Mouse (Mus musculus): ENCODE data around the gene Gm17783. TPM values are rescaled to one million over a fixed set of nuclear protein-coding genes. Genes with fewer than 3 reads are reported as not detected.

The Gm17783 gene
- total and polyA plus RNA-seq, 3 experiments: not detected

GRCm38 (mm10) chr16:45551579-45551978 is 19.7 kb upstream of the Gm17783 start:
- DNase-seq (ENCODE audit: extremely low read depth): no peak
- in situ Hi-C loops (cut with MboI; ENCODE audit: low pct_ligation_motif_present, low pct_unique_long_range_greater_than_20kb, low sequenced_read_pairs) (no loop called here), dilution Hi-C loops (cut with MboI; ENCODE audit: extremely low pct_ligation_motif_present, extremely low pct_unique_long_range_greater_than_20kb, low sequenced_read_pairs) (no loop called here)
- Histone ChIP-seq H3K4me1 (ENCODE audit: control insufficient read depth in 1 of 2, insufficient read depth in 2 of 2) (peaks cover 0 to 9% of the 10 kb centered on the region in 2 experiments; a peak in 2 of 4 replicates), H3K36me3 (replicated peaks in 1 of 2; ENCODE audit: control insufficient read depth in 1 of 2, insufficient read depth in 1 of 2, low read length in 1 of 2) (no peaks in the 10 kb centered on the region), H3K4me2 (ENCODE audit: insufficient read depth, low read depth, poor library complexity, severe bottlenecking) (no peak overlapping the region), H3K27ac (ENCODE audit: insufficient read depth, low read depth) (no peak overlapping the region), H3K79me2 (replicated peaks; ENCODE audit: control insufficient read depth, extremely low read depth, insufficient read depth, poor library complexity, severe bottlenecking) (no peaks in the 10 kb centered on the region), H3K4me3 (replicated peaks in 1 of 3; ENCODE audit: low read depth in 2 of 3, low read length in 2 of 3, poor library complexity in 1 of 3) (no peak overlapping the region), H3K9ac (ENCODE audit: insufficient read depth, low read depth) (no peak overlapping the region), H3K27me3 (replicated peaks) (no peaks in the 10 kb centered on the region), H3K9me3 (replicated peaks; ENCODE audit: low read length) (no peaks in the 10 kb centered on the region)
- TF ChIP-seq ZMIZ1 (IDR thresholded peaks at IDR 0.05; ENCODE audit: low read depth, low read length): no peak

- no peak overlapping the region for H3K4me2 ChIP-seq (ENCODE audit: insufficient read depth, low read depth, poor library complexity, severe bottlenecking)
- no peaks in the 10 kb centered on the region for H3K27me3 ChIP-seq (replicated peaks)
- H3K36me3 ChIP-seq (replicated peaks in 1 of 2; ENCODE audit: control insufficient read depth in 1 of 2, insufficient read depth in 1 of 2, low read length in 1 of 2): no peaks in the 10 kb centered on the region
- H3K4me3 ChIP-seq (replicated peaks in 1 of 3; ENCODE audit: low read depth in 2 of 3, low read length in 2 of 3, poor library complexity in 1 of 3): no peak overlapping the region
- no peaks in the 10 kb centered on the region for H3K79me2 ChIP-seq (replicated peaks; ENCODE audit: control insufficient read depth, extremely low read depth, insufficient read depth, poor library complexity, severe bottlenecking)
- H3K9ac ChIP-seq (ENCODE audit: insufficient read depth, low read depth): no peak overlapping the region
- DNase-seq (ENCODE audit: extremely low read depth): no peak
- H3K9me3 ChIP-seq (replicated peaks; ENCODE audit: low read length): no peaks in the 10 kb centered on the region
- peaks cover 3 to 9% of the 10 kb centered on the region in 2 experiments; a peak in 2 of 4 replicates for H3K4me1 ChIP-seq (ENCODE audit: control insufficient read depth in 1 of 2, insufficient read depth in 2 of 2)
- H3K27ac ChIP-seq (ENCODE audit: insufficient read depth, low read depth): no peak overlapping the region
- in situ Hi-C loops (cut with MboI; ENCODE audit: low pct_ligation_motif_present, low pct_unique_long_range_greater_than_20kb, low sequenced_read_pairs) (no loop called here), dilution Hi-C loops (cut with MboI; ENCODE audit: extremely low pct_ligation_motif_present, extremely low pct_unique_long_range_greater_than_20kb, low sequenced_read_pairs) (no loop called here)
- TF ChIP-seq POLR2AphosphoS2 (IDR thresholded peaks at IDR 0.05; ENCODE audit: low read depth, low read length): no peak
- no peak for TF ChIP-seq IRF4 (IDR thresholded peaks at IDR 0.05; ENCODE audit: low read depth, low read length)
- no peak for TF ChIP-seq NELFE (IDR thresholded peaks at IDR 0.05; ENCODE audit: low read depth, low read length)
- TF ChIP-seq EP300 (IDR thresholded peaks at IDR 0.05; ENCODE audit: low read length): no peak
- no peak for TF ChIP-seq CTCF (conservative IDR thresholded peaks at IDR 0.05 in 1 of 2, IDR thresholded peaks at IDR 0.05 in 1 of 2; ENCODE audit: low read depth in 2 of 2, low read length in 2 of 2)
- no peak for TF ChIP-seq RCOR1 (conservative IDR thresholded peaks at IDR 0.05; ENCODE audit: low read depth, low read length)
- no peak for TF ChIP-seq USF2 (conservative IDR thresholded peaks at IDR 0.05; ENCODE audit: low read depth, low read length)
- TF ChIP-seq ZKSCAN1 (IDR thresholded peaks at IDR 0.05; ENCODE audit: borderline replicate concordance, low read depth, low read length): no peak
- no peak for TF ChIP-seq KAT2A (IDR thresholded peaks at IDR 0.05; ENCODE audit: insufficient replicate concordance, low read length)
- TF ChIP-seq JUN (IDR thresholded peaks at IDR 0.05; ENCODE audit: insufficient read depth, low read depth, low read length): no peak
- TF ChIP-seq BHLHE40 (IDR thresholded peaks at IDR 0.05; ENCODE audit: low read depth, low read length): no peak
- TF ChIP-seq PAX5 (IDR thresholded peaks at IDR 0.05; ENCODE audit: low read length): no peak
- no peak for TF ChIP-seq MEF2A (IDR thresholded peaks at IDR 0.05; ENCODE audit: borderline replicate concordance, low read depth, low read length)
- no peak for TF ChIP-seq ZNF384 (IDR thresholded peaks at IDR 0.05; ENCODE audit: low read depth, low read length)
- no peak for TF ChIP-seq RAD21 (IDR thresholded peaks at IDR 0.05; ENCODE audit: low read depth, low read length)
- no peak for TF ChIP-seq CHD1 (IDR thresholded peaks at IDR 0.05; ENCODE audit: low read depth, low read length)
Measured at GRCm38 (mm10) chr16:45547982-45548381, 16.1 kb upstream of the Gm17783 start.

Measured in CH12.LX (cell line).